Mouse (Mus musculus) hindbrain, embryonic 15.5 days (tissue): ENCODE measurements at regions not wholly inside any gene's neighbourhood (a gene's known extent, or its start where the extent isn't known, plus 50 kb on each side); places are given as distances from the start of the nearest gene placed in this dataset.

Source experiments
- ATAC-seq: fragments of 200-750 bp; cut with Nextera tagmentation; 2 replicates; pipeline ENCODE4 v1.8.0; 2017; ENCODE audit warnings: low read depth, moderate number of reproducible peaks, moderate TSS enrichment; ENCODE audit not compliant: low FRiP score
- H3K27ac ChIP-seq: fragments of 300-500 bp; sonication (generic); replicated peaks from 2 replicates; pipeline ENCODE4 v1.5.1; 2015; ENCODE audit warnings: mild to moderate bottlenecking, inconsistent platforms
- H3K27me3 ChIP-seq: fragments of 300-500 bp; sonication (generic); 2 replicates; pipeline ENCODE4 v1.6.1; 2015; ENCODE audit warnings: control low read depth, inconsistent platforms
- H3K36me3 ChIP-seq: fragments of 300-500 bp; sonication (generic); 2 replicates; pipeline ENCODE4 v1.6.1; 2015; ENCODE audit warnings: control low read depth, inconsistent platforms
- H3K4me1 ChIP-seq: fragments of 300-500 bp; sonication (generic); replicated peaks from 2 replicates; pipeline ENCODE4 v1.6.1; 2015; ENCODE audit warnings: control low read depth, inconsistent platforms
- H3K4me2 ChIP-seq: fragments of 300-500 bp; sonication (generic); 2 replicates; pipeline ENCODE4 v1.6.1; 2015; ENCODE audit warnings: moderate library complexity, mild to moderate bottlenecking, inconsistent platforms
- H3K4me3 ChIP-seq: fragments of 300-500 bp; sonication (generic); 2 replicates; pipeline ENCODE4 v1.5.1; 2015; ENCODE audit warnings: mild to moderate bottlenecking, inconsistent platforms
- H3K9ac ChIP-seq: fragments of 300-500 bp; sonication (generic); 2 replicates; pipeline ENCODE4 v1.6.1; 2015; ENCODE audit warnings: inconsistent platforms
- H3K9me3 ChIP-seq: fragments of 300-500 bp; sonication (generic); 2 replicates; pipeline ENCODE4 v1.6.1; 2016; ENCODE audit warnings: control low read depth, inconsistent platforms
- WGBS: fragments of 180-500 bp; shearing (Covaris S2); methylation state at CpG from one replicate; pipeline ENCODE4 v1.1.7; 2015; 5-methylcytosine and 5-hydroxymethylcytosine counted together

DNA sequence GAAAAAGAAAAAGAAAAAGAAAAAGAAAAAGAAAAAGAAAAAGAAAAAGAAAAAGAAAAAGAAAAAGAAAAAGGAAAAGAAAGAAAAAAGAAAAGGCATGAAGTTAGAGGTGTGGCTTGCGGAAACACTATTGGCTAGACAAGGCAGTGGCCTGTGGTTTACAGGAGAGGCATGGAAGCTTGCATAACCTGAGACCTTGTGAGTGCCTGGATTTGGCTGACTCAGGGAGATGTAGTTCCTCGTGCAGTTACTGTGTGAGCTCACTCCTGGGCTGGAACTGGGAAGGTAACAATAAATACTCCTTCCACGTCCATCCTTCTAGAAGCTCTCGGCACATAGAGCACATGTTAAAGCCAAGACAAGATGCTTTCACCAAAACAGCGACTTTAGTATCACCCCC is 64.9 kb upstream of the Plcz1 start:
- Histone ChIP-seq H3K27me3 (no peaks in the 10 kb centered on the region), H3K4me2 (no peak overlapping the region), H3K27ac (no peak overlapping the region), H3K9me3 (no peaks in the 10 kb centered on the region), H3K36me3 (no peaks in the 10 kb centered on the region), H3K9ac (no peak overlapping the region), H3K4me1 (no peaks in the 10 kb centered on the region), H3K4me3 (no peak overlapping the region)
- WGBS, result 92% methylated on average over 5 of the region's 5 CpGs
- ATAC-seq, result no peak

DNA sequence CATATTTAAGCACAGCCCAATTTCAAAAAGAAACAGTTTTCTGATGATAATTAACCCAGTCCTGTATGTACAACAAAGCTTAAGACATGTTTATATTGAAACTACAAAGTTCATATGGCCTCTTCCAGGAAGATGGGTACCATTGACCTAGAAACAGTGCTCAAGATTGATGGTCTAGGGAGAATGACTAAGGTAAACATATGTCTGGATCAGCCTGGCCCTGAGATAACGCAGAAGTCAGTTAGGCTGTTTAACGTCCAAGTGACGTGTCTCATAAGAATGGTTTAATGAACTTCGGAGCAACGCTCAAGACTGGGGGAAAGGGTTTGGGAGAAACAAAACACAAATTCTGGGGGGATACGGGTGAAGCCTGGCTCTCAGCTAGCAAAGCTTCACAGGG is 60.8 kb upstream of the Plcz1 start:
- ATAC-seq, result no peak
- Histone ChIP-seq H3K4me2 (no peak overlapping the region), H3K4me1 (no peaks in the 10 kb centered on the region), H3K9me3 (no peaks in the 10 kb centered on the region), H3K27ac (no peak overlapping the region), H3K4me3 (no peak overlapping the region), H3K27me3 (no peaks in the 10 kb centered on the region), H3K36me3 (no peaks in the 10 kb centered on the region), H3K9ac (no peak overlapping the region)
- 90% methylated on average over 6 of the region's 6 CpGs for WGBS

DNA sequence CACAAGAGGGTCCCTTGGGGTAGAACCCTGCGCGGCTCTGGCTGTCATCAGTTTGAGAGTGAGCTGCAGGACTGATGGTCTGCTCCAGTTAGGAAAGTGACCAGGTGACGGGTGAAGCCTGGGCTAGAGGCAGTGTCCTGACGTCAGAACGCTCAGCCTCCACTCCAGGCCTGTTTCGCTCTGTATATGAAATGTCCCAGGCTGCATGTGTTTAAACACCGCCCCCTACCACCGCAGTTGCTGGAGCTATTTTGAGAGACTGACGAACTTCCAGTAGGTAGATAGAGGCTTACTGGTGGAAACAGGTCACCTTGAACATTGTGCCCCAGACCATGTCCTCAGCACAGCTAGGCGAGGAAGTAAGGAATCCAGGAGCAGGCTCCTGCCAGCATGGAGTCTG is 54.2 kb upstream of the Plcz1 start:
- H3K4me2 ChIP-seq, result no peak overlapping the region
- WGBS, result 79% methylated on average over 10 of the region's 10 CpGs
- H3K9me3 ChIP-seq, result no peaks in the 10 kb centered on the region
- no peak for ATAC-seq
- H3K4me3 ChIP-seq, result no peak overlapping the region
- no peaks in the 10 kb centered on the region for H3K27me3 ChIP-seq
- no peak overlapping the region for H3K27ac ChIP-seq
- H3K9ac ChIP-seq, result no peak overlapping the region
- H3K36me3 ChIP-seq, result no peaks in the 10 kb centered on the region
- no peaks in the 10 kb centered on the region for H3K4me1 ChIP-seq
